8 mouse cellular contexts compared by ENCODE assay signal in the genomic region with DNA sequence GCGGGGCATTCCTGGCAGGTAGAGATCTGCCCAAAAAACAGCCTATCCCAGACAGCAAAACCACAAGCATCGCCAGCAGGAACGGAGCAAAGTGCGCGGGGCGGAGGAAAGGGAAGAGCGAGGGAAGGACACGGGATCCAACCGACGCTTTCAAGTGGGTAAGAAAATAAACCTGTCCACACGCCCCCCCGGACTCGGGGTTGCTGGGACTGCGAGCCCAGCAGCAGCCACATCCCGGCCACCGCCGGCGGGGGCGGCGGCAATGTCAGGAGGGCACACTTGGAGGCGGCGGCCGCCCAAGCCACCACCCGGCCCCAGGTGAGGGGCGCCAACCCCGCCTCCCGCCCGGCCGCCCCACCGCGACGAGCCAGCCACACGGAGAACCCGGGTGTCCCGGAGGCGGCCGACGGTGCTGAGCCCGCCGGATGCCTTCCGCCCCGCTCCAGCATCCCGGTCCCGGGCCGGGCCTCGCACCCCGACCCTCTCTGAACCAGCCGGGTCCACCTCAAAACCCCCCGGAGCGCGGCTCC. TPM values are rescaled to one million over a fixed set of nuclear protein-coding genes. Genes with fewer than 3 reads are reported as not detected.
DNase-seq lines count a peak whose midpoint lies in the region; ATAC-seq and TF ChIP-seq lines count a peak whose summit lies in the region.

No protein-coding gene starts in this region.

- no peaks in the 10 kb centered on the region for H3K27me3 ChIP-seq in kidney, embryonic 14.5 days (ENCODE audit: control insufficient read depth, insufficient read depth, low read length)
- H3K27me3 ChIP-seq in liver, embryonic 12.5 days (replicated peaks) = no peaks in the 10 kb centered on the region
- no peaks in the 10 kb centered on the region for H3K27me3 ChIP-seq in midbrain, postnatal 0 days (ENCODE audit: insufficient read depth, low read length)

- no peaks in the 10 kb centered on the region for H3K36me3 ChIP-seq in kidney, embryonic 14.5 days (ENCODE audit: control insufficient read depth, insufficient read depth, low read length)
- no peaks in the 10 kb centered on the region for H3K36me3 ChIP-seq in liver, embryonic 12.5 days
- H3K36me3 ChIP-seq in midbrain, postnatal 0 days (ENCODE audit: insufficient read depth, low read length) = no peaks in the 10 kb centered on the region

- H3K4me2 ChIP-seq in kidney, embryonic 14.5 days (replicated peaks; ENCODE audit: low read depth, low read length) = peak overlapping the region; percentile 95
- peak overlapping the region; percentile 75 for H3K4me2 ChIP-seq in liver, embryonic 12.5 days
- H3K4me2 ChIP-seq in midbrain, postnatal 0 days (ENCODE audit: low read depth, low read length, poor library complexity, severe bottlenecking) = peak overlapping the region; percentile 96

- DNase-seq in thymus, postnatal 4 days = peak; percentile 74
- no peak for DNase-seq in thymus, postnatal 36 days
- peak; percentile 49 to 55 for DNase-seq in cerebellum, postnatal 36 days
- DNase-seq in frontal cortex, postnatal 36 days (ENCODE audit: low spot score in 2 of 2) = peak; percentile 24 to 29
- peak; percentile 37 for DNase-seq in midbrain, postnatal 0 days (ENCODE audit: low spot score)
- DNase-seq in natural killer cell, adult 2 months (ENCODE audit: low spot score in 2 of 2) = no peak

- H3K9me3 ChIP-seq in kidney, embryonic 14.5 days (ENCODE audit: control insufficient read depth, low read length) = no peaks in the 10 kb centered on the region
- no peaks in the 10 kb centered on the region for H3K9me3 ChIP-seq in liver, embryonic 12.5 days (replicated peaks)
- H3K9me3 ChIP-seq in midbrain, postnatal 0 days (ENCODE audit: low read length) = no peaks in the 10 kb centered on the region

- no peak for TF ChIP-seq CTCF in midbrain, postnatal 0 days (IDR thresholded peaks at IDR 0.05)

- peak overlapping the region; percentile 76 for H3K4me3 ChIP-seq in kidney, embryonic 14.5 days (ENCODE audit: low read length)
- peak overlapping the region; percentile 99 for H3K4me3 ChIP-seq in liver, embryonic 12.5 days
- peak overlapping the region; percentile 96 for H3K4me3 ChIP-seq in midbrain, postnatal 0 days (ENCODE audit: low read depth, low read length)

- H3K27ac ChIP-seq in kidney, embryonic 14.5 days (ENCODE audit: low read depth, low read length) = no peak overlapping the region
- peak overlapping the region; percentile 95 for H3K27ac ChIP-seq in liver, embryonic 12.5 days
- peak overlapping the region; percentile 51 for H3K27ac ChIP-seq in midbrain, postnatal 0 days (ENCODE audit: low read depth, low read length)

- peak; percentile 84 for ATAC-seq in kidney, embryonic 14.5 days (ENCODE audit: low FRiP score, low TSS enrichment)
- peak; percentile 58 for ATAC-seq in liver, embryonic 12.5 days
- ATAC-seq in midbrain, postnatal 0 days (ENCODE audit: low FRiP score) = peak; percentile 80

- under 1% methylated on average over 48 of the region's 51 CpGs for WGBS in kidney, embryonic 14.5 days
- under 1% methylated on average over 47 of the region's 51 CpGs for WGBS in liver, embryonic 12.5 days (ENCODE audit: insufficient replicate concordance)
- under 1% methylated on average over 26 of the region's 51 CpGs for WGBS in midbrain, postnatal 0 days

- 0 out of 2 replicates have a peak, but pooled peaks cover 6% of the 10 kb centered on the region for H3K4me1 ChIP-seq in kidney, embryonic 14.5 days (ENCODE audit: control insufficient read depth, insufficient read depth, low read length)
- peaks cover 61% of the 10 kb centered on the region for H3K4me1 ChIP-seq in liver, embryonic 12.5 days
- no peaks in the 10 kb centered on the region; the same call in 1 of the 2 replicates for H3K4me1 ChIP-seq in midbrain, postnatal 0 days (ENCODE audit: insufficient read depth, low read length)

- peak overlapping the region; percentile 68 for H3K9ac ChIP-seq in kidney, embryonic 14.5 days (ENCODE audit: low read depth, low read length)
- H3K9ac ChIP-seq in liver, embryonic 12.5 days = peak overlapping the region; percentile 99
- peak overlapping the region; percentile 80 for H3K9ac ChIP-seq in midbrain, postnatal 0 days (replicated peaks; ENCODE audit: low read length, poor library complexity, severe bottlenecking)

RNA-seq across cellular contexts. Expression of gene Rabgap1l, which starts 0.8 kb away (rescaled TPM):
- 9.9 and 13.2 TPM in 2 replicates for polyA plus RNA-seq in kidney, embryonic 14.5 days (2014; fragmentation: Nextera tagmentation; extraction: Ambion mirVana)
- 55.7 and 55.8 TPM in 2 replicates for polyA plus RNA-seq in liver, embryonic 12.5 days (2016; fragmentation: Nextera tagmentation; extraction: Ambion mirVana)
- total RNA-seq in midbrain, postnatal 0 days (2014; rRNA removed) = 110 and 152 TPM in 2 replicates
- 30.8 and 34.1 TPM in 2 replicates for polyA plus RNA-seq in midbrain, postnatal 0 days (2015; fragmentation: Nextera tagmentation; extraction: Ambion mirVana)

Comparison
In these comparisons a context has a peak if more than half of its experiments do, and no peak if none do; other contexts are left out.
1. DNase-seq: peak in thymus, postnatal 4 days (single experiment), cerebellum, postnatal 36 days (2 of 2), frontal cortex, postnatal 36 days (2 of 2) and midbrain, postnatal 0 days (single experiment); none in thymus, postnatal 36 days (0 of 2) and natural killer cell, adult 2 months (0 of 2).
2. Peak in every context shown above with its lines, with median percentiles within 50 percentile points of each other: ATAC-seq, H3K4me2 ChIP-seq, H3K4me3 ChIP-seq and H3K9ac ChIP-seq.